Mouse (Mus musculus) urinary bladder, postnatal 25 days (tissue): ENCODE results near the gene Casr.
A peak's percentile ranks its signal among the peaks of the same experiment; 100 is the strongest.

Experiments used
- DNase-seq: peaks from one replicate; pipeline ENCODE4 v3.0.0; 2022; ENCODE audit warnings: low spot score

Casr gene

DNA sequence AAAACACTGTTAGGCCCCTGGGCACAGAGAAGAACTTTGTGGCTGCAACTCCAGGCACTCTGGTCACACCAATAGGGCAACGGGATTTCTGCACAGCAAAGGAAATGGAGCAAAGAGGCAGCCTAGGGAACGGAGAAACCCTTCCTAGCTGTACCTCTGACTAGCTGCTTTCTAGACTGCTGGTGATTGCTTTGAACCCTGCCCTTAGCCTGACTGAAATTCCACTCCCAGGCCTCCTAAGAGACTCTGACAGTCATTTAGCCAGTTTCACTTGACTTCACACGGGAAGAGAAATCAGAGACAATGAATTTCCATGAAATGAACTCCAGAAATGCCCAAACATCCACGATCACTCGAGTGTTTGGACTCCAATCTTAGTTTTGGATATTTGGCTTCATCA, 38.8 kb downstream of the Casr start:
- no peak for DNase-seq

DNA sequence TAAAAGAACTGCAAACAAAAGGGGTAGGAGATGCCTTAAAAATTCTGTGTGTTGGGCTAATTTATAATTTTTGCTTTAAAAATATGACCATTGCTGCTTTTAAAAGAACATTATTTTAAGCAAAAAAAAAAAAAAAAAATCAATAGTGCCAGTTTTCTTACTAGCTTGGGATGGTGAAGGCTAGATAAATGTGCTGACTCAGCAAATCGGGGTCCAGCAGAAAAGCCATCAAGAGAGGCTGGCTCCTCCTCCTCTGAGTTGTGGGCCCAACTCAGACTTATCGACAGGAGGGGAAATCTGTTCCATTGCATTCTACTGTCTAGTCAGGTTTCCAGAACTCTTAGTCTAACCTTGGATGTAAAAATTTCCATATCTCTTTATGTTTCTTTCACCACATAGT, 45.6 kb downstream of the Casr start:
- DNase-seq = no peak

DNA sequence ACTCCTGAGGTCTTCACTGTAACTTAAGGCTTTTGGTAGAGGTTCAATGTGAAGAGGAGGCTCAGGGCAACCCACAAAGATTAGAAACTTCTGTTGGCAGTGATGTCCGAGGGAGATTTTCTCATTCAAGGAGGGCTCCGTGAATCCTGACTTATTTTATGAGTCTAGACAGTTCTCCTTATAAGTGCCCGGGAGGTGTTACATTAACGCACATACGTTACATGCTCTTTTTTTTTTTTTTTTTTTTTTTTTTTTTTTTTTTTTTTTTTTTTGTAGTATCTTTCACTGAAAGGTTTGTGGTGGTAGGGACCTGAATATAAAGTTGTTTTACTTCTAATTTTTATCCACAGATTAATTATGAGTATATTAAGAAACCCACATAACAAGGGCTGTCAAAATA, 54.6 kb downstream of the Casr start:
- DNase-seq = no peak

DNA sequence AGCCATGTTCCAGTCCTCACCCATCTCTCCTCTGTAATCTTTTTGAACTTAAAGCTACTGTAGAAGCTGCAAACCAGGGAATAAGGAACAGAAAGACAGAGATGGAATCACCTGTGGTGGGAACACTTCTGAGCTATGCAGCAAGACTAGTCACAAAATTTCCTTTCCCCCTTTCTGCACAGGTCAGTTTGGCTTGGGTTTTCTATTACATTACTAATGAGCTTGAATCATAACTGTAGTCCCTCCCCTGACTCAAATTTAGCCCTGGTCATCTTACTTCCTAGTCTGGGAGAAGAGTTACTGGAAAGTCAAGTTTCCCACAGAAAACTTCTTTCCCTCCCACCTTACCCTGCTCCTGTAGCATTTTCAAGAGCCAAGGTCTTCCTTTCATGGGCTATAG, 55.1 kb downstream of the Casr start:
- no peak for DNase-seq

DNA sequence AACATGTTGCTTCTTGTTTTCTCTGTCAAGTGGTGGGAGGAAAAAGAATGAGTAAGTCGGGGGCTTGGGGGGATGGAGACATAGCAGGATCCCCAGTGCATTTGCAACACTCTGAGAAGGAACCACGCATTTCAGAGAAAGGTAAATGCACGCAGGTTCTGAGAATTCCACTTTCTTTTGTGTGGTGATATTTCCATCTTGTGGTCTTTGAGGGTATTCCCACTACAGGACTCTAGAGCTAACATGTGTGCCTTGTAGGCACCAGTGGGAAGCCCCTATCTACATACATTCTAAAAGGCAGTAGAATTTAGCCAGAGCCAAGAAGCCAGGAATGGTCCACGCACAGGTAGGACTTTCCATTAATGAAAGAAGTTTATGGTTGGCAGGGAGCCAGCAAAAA, 56.0 kb downstream of the Casr start:
- no peak for DNase-seq

DNA sequence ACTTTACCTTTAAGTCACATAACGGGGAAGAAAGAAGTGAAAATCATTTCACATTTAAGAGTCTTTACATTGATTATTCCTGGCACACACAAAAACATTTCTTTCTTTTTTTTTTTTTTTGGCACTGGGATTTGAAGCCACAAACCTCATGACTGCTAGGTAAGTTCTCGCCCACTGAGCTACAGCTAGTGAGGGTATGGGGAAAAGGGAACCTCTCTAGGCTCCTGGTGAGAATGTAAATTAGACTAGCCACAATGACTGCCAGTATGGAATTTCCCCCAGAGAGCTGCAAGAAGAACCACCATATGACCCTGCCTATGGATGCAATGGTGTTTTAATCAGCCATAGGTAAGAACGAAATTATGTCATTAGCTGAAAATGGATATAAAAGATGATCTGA, 56.8 kb downstream of the Casr start:
- DNase-seq = no peak

DNA sequence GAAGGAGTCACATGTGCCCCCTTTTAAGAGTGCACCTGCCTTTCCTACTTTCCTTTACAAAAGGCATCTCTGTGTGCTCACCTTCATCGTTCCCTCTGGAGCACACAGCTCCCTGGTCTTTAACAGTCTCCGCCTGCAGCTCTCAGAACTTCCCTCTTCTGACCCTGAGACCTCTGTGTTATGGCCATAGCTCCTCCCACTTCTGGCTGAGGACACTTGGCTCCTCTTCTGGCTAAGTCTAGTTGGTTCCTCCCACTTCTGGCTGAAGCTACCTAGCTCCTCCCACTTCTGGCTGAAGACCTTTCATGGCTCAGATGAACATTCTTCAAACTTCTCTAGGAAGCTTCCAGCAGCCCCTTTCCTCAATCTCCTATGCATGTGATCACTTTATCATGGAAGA, 59.7 kb downstream of the Casr start:
- no peak for DNase-seq

DNA sequence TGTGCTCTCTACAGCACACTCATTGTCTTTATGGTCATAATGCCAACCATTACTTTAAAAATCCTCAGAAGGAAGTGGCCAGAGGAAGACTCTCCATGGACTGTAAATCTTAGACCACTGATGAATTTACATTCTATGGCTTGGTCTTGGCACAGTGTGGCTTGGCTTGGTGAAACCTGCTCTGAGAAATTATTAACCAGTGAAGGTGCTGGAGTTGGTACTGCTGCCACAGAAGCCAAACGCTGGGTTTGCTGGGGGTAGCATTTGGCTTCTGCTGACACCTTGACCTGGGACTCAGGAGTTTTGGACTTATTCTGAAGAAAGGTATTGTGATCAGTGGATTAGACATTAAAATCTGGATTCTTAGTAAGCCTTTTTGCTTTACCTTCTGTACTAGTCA, 69.5 kb downstream of the Casr start:
- DNase-seq = no peak

DNA sequence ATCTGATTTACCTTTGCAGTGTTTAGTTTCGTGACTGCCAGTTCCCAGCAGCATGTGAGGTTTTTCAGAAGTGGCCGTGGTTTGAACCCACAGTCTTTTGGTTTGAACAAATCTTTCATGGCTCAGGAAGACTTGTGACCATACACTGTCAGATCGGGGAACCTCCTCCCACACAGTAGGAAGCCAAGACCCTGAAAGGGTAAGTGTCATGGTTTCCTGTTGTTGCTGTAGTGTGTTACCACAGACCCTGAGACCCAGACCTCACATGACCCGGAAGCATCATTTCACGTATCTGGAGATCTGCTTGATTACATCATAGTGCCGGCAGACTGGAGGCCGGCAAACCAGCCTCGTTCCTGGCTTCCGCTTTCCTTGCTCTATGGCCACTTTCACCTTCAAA, 85.1 kb downstream of the Casr start:
- DNase-seq = no peak

DNA sequence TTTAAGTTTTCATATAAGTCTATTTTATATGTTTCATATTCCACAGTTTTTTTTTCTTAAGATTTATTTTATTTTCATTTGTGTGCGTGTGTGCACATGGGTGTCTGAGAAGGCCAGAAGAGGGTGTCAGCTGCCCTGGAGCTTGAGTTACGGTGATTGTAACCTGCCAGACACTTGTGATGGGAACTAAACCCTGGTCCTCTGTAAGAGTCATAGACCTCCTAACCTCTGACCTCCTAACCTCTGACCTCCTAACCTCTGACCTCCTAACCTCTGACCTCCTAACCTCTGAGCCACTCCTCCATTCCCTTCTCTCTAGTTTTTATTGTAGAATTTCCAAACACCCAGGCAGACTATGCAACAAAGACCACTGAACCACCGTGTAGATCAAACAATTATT, 86.4 kb downstream of the Casr start:
- DNase-seq = no peak

DNA sequence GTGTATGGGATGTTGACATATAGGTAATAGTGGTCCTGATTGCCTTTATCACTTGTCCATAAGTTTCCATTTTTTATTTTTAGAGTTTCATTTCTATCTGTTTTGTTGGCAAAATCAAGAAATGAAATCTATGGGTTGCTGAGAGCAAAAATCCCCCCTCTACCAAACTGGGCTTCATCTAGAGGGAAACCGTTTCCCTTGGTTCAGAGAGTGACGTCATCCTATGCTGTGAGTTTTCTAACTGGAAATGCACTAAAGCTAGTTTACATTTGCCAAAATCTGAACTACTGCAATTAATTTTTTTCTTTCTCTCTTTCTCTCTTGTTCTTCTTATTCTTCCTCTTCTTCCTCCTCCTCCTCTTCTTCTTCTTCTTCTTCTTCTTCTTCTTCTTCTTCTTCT, 87.1 kb downstream of the Casr start:
- DNase-seq = no peak

DNA sequence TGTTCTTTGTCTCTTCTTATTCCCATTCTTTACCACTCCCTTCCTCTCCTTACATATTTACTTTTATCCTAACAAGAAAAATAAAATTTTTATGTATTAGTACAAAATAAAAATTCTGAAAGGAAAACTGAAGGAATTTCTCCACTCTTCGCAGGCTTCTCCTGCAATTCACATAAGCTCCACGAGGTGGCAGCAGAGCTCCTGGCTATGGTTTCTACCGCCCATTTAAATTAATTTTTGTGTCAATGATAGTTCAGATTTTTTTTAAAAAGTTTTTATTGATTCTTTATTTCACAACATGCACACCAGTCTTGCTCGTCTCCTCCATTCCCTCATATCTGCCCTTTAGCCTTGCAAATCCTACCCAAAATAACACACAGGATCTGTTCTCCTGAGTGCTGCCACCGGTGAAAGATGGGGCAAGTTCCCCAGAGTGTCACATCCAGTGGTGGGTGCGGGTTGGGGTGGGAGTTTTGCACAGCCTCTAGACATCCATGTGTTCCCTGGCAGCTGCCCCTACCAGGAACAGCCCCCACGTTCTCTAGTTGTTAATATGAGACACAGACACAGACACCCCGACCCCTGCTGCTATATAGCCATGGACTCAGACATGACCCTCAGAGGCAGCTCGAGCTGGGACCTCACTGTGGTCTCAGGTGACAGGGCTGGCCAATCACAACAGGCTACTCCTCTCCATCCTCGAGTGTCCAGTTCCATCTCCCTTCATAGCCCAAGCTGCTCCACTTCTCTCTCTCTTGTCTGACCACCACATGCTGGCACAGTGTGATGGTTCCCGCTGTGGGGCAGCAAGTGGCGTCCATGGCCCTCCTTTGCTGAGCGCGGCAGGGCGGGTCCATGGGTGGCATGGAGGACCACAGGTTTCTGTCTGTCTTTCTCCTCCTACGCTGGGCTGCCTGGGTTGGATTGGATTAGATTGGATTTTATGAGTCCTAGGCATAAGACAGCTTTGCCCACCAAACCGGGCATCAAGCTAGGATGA, 88.4 kb downstream of the Casr start:
- DNase-seq = peak; percentile 56

DNA sequence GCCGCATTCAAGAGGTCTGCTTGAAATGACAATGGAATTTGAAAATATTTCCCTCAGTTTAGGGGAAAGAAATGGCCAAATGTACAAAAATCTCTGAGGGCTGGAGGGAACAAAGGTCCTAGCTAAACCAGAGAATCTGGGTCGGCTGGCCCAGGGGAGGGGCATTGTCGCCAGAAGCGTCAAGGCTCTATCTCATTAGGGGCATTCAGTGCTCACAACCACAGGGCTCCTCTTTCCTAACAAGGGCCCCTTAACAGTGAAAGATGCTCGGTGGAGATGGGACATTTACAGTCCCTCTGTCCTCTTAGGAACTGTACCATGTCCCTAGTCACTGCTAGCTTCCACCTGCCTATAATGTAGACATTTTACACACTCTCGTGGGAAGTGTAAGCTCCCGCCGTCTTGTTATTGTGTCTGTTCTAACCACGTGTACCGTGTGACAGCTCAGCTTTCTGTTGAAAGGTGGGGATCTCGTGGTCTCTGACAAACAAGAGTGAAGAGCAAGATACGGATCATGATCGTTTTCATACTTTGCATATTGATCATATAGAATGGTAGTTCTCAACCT, 90.8 kb downstream of the Casr start:
- DNase-seq = no peak

DNA sequence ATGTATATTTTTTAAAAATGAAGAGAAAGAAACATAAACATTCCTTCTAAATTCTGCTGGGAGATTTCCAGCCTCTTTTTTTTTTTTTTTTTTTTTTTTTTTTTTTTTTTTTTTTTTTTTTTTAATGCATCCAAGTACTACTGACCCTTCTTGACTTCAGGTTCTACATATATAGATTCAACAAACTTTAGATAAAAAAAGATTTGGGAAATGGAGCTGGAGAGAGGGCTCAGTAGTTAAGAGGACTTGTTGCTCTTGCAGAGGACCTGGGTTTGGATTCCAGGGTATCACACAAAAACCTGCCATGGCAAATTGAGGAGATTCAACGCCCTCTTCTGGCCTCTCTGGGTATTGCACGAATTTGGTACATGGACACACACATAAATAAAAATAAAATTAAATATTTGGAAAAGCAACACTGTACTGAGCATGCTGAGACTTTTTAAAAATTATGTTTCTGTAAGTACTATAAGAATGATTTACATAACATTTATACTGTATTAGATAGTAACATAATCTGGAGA, 91.9 kb downstream of the Casr start:
- DNase-seq = peak; percentile 11

DNA sequence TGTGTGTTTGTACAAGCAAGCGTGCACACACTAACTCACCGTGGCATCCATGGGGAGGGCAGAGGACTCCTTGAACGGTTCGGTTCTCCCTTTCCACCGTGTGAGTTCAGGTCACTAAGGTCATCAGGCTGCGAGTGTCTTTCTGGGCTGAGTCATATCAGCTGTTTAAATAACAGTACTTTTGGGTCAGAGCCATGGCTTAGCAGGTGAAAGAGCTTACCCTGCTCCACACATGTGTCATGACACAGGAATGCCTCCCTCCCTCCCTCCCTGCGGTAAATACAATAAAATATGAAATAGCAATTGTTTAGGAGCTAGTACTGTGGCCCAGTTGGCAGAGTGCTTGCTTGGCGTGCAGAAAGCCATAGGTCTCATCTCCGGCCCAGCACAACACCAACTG, 92.6 kb downstream of the Casr start:
- peak; percentile 17 for DNase-seq

DNA sequence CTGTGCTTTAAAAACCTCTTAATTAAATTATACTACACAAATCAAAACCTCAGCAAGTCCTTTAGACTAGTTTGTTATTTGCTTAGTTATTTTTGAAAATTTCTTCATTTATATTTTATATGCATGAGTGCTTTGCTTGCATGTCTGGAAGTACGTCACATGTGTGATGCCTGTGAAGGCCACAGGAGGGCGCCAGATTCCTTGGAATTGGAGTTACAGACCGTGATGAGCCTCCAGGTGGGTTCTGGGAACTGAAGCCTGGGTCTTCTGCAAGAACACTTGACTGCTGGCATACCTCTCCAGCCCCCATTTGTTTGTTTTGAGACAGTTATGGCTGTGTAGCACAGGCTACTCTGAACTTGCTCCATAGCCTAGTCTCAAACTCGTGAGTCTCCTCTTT, 93.1 kb downstream of the Casr start:
- DNase-seq = no peak

DNA sequence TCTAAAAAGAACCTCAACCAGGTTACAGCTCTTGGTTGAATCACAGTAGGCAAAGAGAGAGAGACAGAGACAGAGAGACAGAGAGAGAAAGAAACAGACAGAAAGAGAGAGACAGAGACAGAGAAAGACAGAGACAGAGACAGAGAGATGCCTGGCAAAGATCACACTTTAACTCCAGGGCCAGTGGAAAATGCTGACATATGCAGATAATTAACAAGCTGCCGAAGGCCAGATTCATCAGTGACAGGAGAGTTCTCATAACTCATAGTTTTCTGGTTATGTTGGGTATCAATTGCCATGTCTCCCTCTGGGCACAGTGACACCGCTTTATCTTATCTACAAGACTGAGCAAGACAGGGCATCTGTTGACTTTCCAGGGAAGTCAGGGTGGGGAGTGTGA, 94.0 kb downstream of the Casr start:
- no peak for DNase-seq

DNA sequence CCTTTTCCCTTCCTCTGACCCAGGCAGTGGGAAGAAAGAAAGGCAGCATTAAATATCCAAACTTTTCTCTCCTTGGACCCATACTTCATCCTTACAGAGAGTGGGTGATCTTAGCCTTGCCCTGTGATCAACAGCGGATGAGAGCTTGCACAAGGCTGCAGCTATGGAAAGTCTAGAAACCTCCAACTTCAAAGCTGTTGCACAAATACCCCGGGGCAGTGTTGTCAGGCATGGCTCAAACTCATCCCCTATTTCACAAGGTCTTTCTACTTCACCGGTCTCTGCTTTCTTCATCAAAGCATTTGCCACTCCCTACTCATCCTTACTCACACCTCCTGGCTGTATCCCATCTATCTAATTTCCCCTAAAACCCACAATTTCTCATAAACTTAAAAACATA, 96.5 kb downstream of the Casr start:
- DNase-seq = no peak

DNA sequence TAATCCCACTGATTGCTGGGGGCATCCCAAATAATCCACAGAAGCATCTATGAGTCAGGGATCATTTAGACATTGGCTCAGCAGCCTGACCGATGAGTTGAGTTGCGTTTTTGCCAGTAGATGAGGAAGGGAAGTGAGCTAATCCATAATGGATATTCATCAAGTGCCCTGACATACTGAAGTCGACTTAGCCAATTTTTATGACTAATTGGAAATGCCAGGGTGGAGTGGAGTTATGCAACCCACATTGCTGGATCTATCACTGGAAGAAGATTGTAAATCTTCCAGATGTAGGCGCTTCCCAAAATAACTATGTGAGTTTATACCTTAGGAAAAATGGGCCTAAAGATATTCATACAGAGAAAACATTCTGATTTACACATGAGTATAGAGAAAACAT, 97.9 kb downstream of the Casr start:
- DNase-seq = no peak

DNA sequence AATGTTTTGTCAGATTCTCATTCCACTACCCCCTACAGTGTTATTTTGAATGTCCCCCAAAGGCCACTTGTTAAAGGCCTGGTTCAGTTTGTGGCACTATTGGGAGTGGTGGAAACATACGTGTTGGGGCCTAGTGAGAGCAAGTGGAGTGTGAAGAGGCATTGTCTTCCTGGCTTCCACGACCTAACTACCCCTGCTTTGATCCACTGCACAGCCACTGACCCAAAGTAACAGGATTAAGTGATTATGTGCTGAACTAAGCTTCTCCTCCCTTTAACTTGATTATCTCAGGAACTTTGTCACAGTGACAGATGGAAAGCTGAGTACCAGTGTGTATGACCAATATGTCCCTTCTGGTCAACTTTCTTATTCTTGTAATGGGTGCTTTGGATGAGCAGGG, 101.5 kb downstream of the Casr start:
- DNase-seq = no peak

DNA sequence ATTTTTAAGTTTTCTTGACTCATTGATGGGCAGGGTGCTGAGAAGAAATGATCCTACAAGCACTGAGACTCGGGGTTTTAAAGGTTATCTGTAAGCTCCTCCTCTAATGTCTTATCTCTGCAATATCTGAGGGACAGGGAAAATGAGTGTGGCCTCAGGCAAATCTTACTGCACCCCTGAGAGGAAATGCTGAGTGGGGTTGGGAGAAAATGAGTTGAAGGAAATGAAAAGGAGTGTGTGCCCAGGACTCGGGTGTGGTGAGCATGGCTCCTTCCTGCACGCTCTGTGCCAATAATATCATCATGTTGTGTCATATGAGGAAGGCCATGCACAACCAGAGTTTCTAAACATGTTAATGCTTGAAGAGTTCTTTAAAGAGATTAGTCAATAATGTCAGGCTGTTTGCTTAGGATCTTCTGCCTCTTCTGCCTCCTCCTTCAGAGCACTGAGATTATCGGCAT, 106.6 kb downstream of the Casr start, which contains the start of gene Stfa3:
Gene Stfa3 (minus strand): TSS at position 51 of the 461 bp plus-strand sequence.
- no peak for DNase-seq
